ENCODE assay signal across 23 mouse cellular contexts in the genomic region with DNA sequence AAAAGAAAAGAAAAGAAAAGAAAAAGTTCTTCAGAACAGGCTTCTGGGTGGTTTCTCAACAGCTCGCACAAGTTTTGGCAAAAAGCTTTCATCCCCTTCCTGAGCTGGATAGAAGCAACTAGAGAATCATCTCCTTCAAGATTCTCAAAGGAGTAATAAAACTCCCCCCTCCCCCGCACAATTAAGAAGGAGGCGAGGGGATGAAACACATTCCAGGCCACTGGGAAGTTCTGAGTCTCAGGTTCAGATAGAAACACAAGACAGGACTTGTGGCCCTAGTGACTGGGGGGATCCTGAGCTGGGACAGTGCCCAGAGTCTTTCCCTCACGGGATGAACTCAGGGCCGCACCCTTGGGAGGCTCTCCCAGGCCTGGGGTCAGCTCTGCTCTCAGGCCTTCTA. TPM values are rescaled to one million over a fixed set of nuclear protein-coding genes. Genes with fewer than 3 reads are reported as not detected.
"Had no signal": no experiment of that assay in that cellular context is flagged by ENCODE, and none has a peak within 500 bp of the region (broad histone marks: within the 10 kb centered on the region; RNA-seq: fewer than 3 reads in every experiment).

No protein-coding gene starts in this region.

- H3K4me2 ChIP-seq: limb, embryonic 12.5 days; limb, embryonic 15.5 days; liver, embryonic 11.5 days; lung, embryonic 15.5 days; midbrain, embryonic 13.5 days; neural tube, embryonic 12.5 days; neural tube, embryonic 15.5 days had no signal

- H3K9me3 ChIP-seq: limb, embryonic 12.5 days; limb, embryonic 15.5 days; lung, embryonic 15.5 days; midbrain, embryonic 13.5 days; neural tube, embryonic 12.5 days; neural tube, embryonic 15.5 days had no signal

- DNase-seq: kidney, adult 2 months; layer of hippocampus, adult 9-11 months; liver, postnatal 0 days; lung, postnatal 14 days; lung, postnatal 4 days; right cerebral cortex, adult 18-20 months; right cerebral cortex, postnatal 14 days; right cerebral cortex, postnatal 4 days; thymus, adult 18-20 months; thymus, postnatal 36 days had no signal

- H3K27me3 ChIP-seq: limb, embryonic 12.5 days; limb, embryonic 15.5 days; lung, embryonic 15.5 days; neural tube, embryonic 12.5 days; neural tube, embryonic 15.5 days had no signal

- H3K36me3 ChIP-seq: limb, embryonic 12.5 days; limb, embryonic 15.5 days; lung, embryonic 15.5 days; midbrain, embryonic 13.5 days; neural tube, embryonic 12.5 days; neural tube, embryonic 15.5 days had no signal

- H3K4me1 ChIP-seq: neural tube, embryonic 15.5 days had no signal

- H3K4me3 ChIP-seq: layer of hippocampus, adult 2 months; limb, embryonic 12.5 days; limb, embryonic 15.5 days; lung, embryonic 15.5 days; midbrain, embryonic 13.5 days; neural tube, embryonic 12.5 days; neural tube, embryonic 15.5 days had no signal

- ATAC-seq: intestine, postnatal 0 days; liver, postnatal 0 days; midbrain, embryonic 13.5 days had no signal

- H3K9ac ChIP-seq: limb, embryonic 12.5 days; limb, embryonic 15.5 days; liver, embryonic 14.5 days; liver, postnatal 0 days; lung, embryonic 15.5 days; midbrain, embryonic 13.5 days; neural tube, embryonic 12.5 days; neural tube, embryonic 15.5 days had no signal

- H3K27ac ChIP-seq: layer of hippocampus, adult 2 months; limb, embryonic 12.5 days; limb, embryonic 15.5 days; liver, embryonic 14.5 days; lung, embryonic 15.5 days; midbrain, embryonic 13.5 days; neural tube, embryonic 12.5 days; neural tube, embryonic 15.5 days; stomach, postnatal 0 days had no signal

RNA-seq across cellular contexts. Expression of a gene that starts 30.6 kb away (rescaled TPM):
- total RNA-seq: megakaryocyte progenitor cell, adult 5-6 weeks; megakaryocyte-erythroid progenitor cell, adult 5-6 weeks had no signal
- polyA plus RNA-seq: liver, postnatal 0 days had no signal
